Mouse (Mus musculus) limb, embryonic 15.5 days (tissue): ENCODE measurements around the gene Ranbp3l. TPM values are rescaled to one million over a fixed set of nuclear protein-coding genes. Genes with fewer than 3 reads are reported as not detected.

Source experiments
- ATAC-seq: fragments of 200-750 bp; cut with Nextera tagmentation; 2 replicates; pipeline ENCODE4 v1.8.0; 2017; ENCODE audit warnings: low read depth, moderate TSS enrichment; ENCODE audit not compliant: insufficient number of reproducible peaks, low FRiP score, low TSS enrichment
- H3K27ac ChIP-seq: fragments of 300-500 bp; sonication (generic); 2 replicates; pipeline ENCODE4 v1.5.1; 2015; ENCODE audit warnings: moderate library complexity, mild to moderate bottlenecking, inconsistent platforms
- H3K27me3 ChIP-seq: fragments of 300-500 bp; sonication (generic); 2 replicates; pipeline ENCODE4 v1.6.1; 2015; ENCODE audit warnings: inconsistent platforms
- H3K36me3 ChIP-seq: fragments of 300-500 bp; sonication (generic); 2 replicates; pipeline ENCODE4 v1.6.1; 2015; ENCODE audit warnings: inconsistent platforms
- H3K4me1 ChIP-seq: fragments of 300-500 bp; sonication (generic); 2 replicates; pipeline ENCODE4 v1.6.1; 2015; ENCODE audit warnings: inconsistent platforms
- H3K4me2 ChIP-seq: fragments of 300-500 bp; sonication (generic); 2 replicates; pipeline ENCODE4 v1.6.1; 2015; ENCODE audit warnings: mild to moderate bottlenecking, inconsistent platforms
- H3K4me3 ChIP-seq: fragments of 300-500 bp; sonication (generic); 2 replicates; pipeline ENCODE4 v1.5.1; 2015; ENCODE audit warnings: mild to moderate bottlenecking, inconsistent platforms
- H3K9ac ChIP-seq: fragments of 300-500 bp; sonication (generic); 2 replicates; pipeline ENCODE4 v1.6.1; 2015; ENCODE audit warnings: inconsistent platforms
- H3K9me3 ChIP-seq: fragments of 300-500 bp; sonication (generic); 2 replicates; pipeline ENCODE4 v1.6.1; 2016; ENCODE audit warnings: inconsistent platforms
- WGBS: fragments of 180-500 bp; shearing (Covaris S2); methylation state at CpG from one replicate; pipeline ENCODE4 v1.1.7; 2015; 5-methylcytosine and 5-hydroxymethylcytosine counted together
- polyA plus RNA-seq: library from polyadenylated mRNA; unstranded; fragments of >200 nt; fragmentation: Nextera tagmentation; extraction: Ambion mirVana; gene quantifications from 2 replicates; pipeline ENCODE4 v1.2.1, GENCODE M21; 2015

Gene Ranbp3l
- polyA plus RNA-seq, 1 experiment from 2014 or later, result 0.91 TPM

GRCm38 (mm10) chr15:9106303-9107074 lies 138.7 kb downstream of the Ranbp3l start:
- no peak for ATAC-seq
- 86% methylated on average over 13 of the region's 13 CpGs for WGBS
- H3K9ac ChIP-seq, result no peak overlapping the region
- no peak overlapping the region for H3K27ac ChIP-seq
- no peaks in the 10 kb centered on the region for H3K27me3 ChIP-seq
- H3K4me3 ChIP-seq, result no peak overlapping the region
- no peaks in the 10 kb centered on the region for H3K9me3 ChIP-seq
- H3K4me1 ChIP-seq, result no peaks in the 10 kb centered on the region
- no peak overlapping the region for H3K4me2 ChIP-seq
- H3K36me3 ChIP-seq, result peaks cover 43% of the 10 kb centered on the region

- Histone ChIP-seq H3K36me3 (peaks cover 48% of the 10 kb centered on the region), H3K27me3 (no peaks in the 10 kb centered on the region), H3K27ac (no peak overlapping the region), H3K4me2 (no peak overlapping the region), H3K9me3 (no peaks in the 10 kb centered on the region), H3K4me1 (no peaks in the 10 kb centered on the region), H3K9ac (no peak overlapping the region), H3K4me3 (no peak overlapping the region)
- no peak for ATAC-seq
- 68% methylated on average over 6 of the region's 6 CpGs for WGBS
Measured at GRCm38 (mm10) chr15:9110526-9111347, 143.0 kb downstream of the Ranbp3l start.

- Histone ChIP-seq H3K4me3 (no peak overlapping the region), H3K9ac (no peak overlapping the region), H3K4me2 (no peak overlapping the region), H3K27ac (no peak overlapping the region), H3K36me3 (peaks cover 53% of the 10 kb centered on the region), H3K27me3 (no peaks in the 10 kb centered on the region), H3K9me3 (no peaks in the 10 kb centered on the region), H3K4me1 (no peaks in the 10 kb centered on the region)
- 81% methylated on average over 3 of the region's 3 CpGs for WGBS
- ATAC-seq, result no peak
Measured at GRCm38 (mm10) chr15:9111648-9112047, 143.9 kb downstream of the Ranbp3l start.

- no peaks in the 10 kb centered on the region for H3K27me3 ChIP-seq
- H3K9ac ChIP-seq, result no peak overlapping the region
- no peaks in the 10 kb centered on the region for H3K9me3 ChIP-seq
- no peak overlapping the region for H3K27ac ChIP-seq
- H3K4me1 ChIP-seq, result no peaks in the 10 kb centered on the region
- WGBS, result 67% methylated on average over 9 of the region's 9 CpGs
- no peak for ATAC-seq
- H3K4me2 ChIP-seq, result no peak overlapping the region
- H3K4me3 ChIP-seq, result no peak overlapping the region
- H3K36me3 ChIP-seq, result peaks cover 60% of the 10 kb centered on the region
Measured at GRCm38 (mm10) chr15:9113556-9113955, 145.8 kb downstream of the Ranbp3l start.

GRCm38 (mm10) chr15:9114131-9114530 lies 146.4 kb downstream of the Ranbp3l start:
- H3K36me3 ChIP-seq, result peaks cover 66% of the 10 kb centered on the region

GRCm38 (mm10) chr15:9114599-9114998 lies 146.8 kb downstream of the Ranbp3l start:
- no peak overlapping the region for H3K4me3 ChIP-seq
- H3K9ac ChIP-seq, result no peak overlapping the region
- H3K27ac ChIP-seq, result no peak overlapping the region
- no peaks in the 10 kb centered on the region for H3K4me1 ChIP-seq
- no peak overlapping the region for H3K4me2 ChIP-seq
- 80% methylated on average over 5 of the region's 5 CpGs for WGBS
- peaks cover 70% of the 10 kb centered on the region for H3K36me3 ChIP-seq
- no peaks in the 10 kb centered on the region for H3K9me3 ChIP-seq
- ATAC-seq, result no peak
- no peaks in the 10 kb centered on the region for H3K27me3 ChIP-seq

More at GRCm38 (mm10) chr15:9114131-9114530, 146.4 kb downstream of the Ranbp3l start:
- Histone ChIP-seq H3K9ac (no peak overlapping the region), H3K9me3 (no peaks in the 10 kb centered on the region), H3K4me1 (no peaks in the 10 kb centered on the region), H3K4me2 (no peak overlapping the region), H3K4me3 (no peak overlapping the region), H3K27ac (no peak overlapping the region), H3K27me3 (no peaks in the 10 kb centered on the region)
- ATAC-seq, result no peak
- 88% methylated on average over 4 of the region's 4 CpGs for WGBS

Other genes starting within 250 kb of the Ranbp3l start
- gene Nadk2, start 103.3 kb downstream of the Ranbp3l start, polyA plus RNA-seq, result 16.2 and 19.8 TPM in 2 replicates
- 2.2 and 2.4 TPM in 2 replicates for gene Lmbrd2, start 172.6 kb downstream of the Ranbp3l start, polyA plus RNA-seq
- 64.6 and 68.9 TPM in 2 replicates for gene Skp2, start 187.5 kb downstream of the Ranbp3l start, polyA plus RNA-seq